Mouse (Mus musculus): Measurements from ENCODE around the gene Tent4a. TPM values are rescaled to one million over a fixed set of nuclear protein-coding genes. Genes with fewer than 3 reads are reported as not detected.

Gene Tent4a
- polyA plus RNA-seq, 1 experiment from 2014 or later = 5.0 TPM

GRCm38 (mm10) chr13:69564573-69564972 is 30.2 kb upstream of the Tent4a start:
- H3K9me3 ChIP-seq (replicated peaks; ENCODE audit: low read length) = no peaks in the 10 kb centered on the region
- no peak for TF ChIP-seq CTCF (IDR thresholded peaks at IDR 0.05; ENCODE audit: low read depth)
- no peak for ATAC-seq (replicated peaks; ENCODE audit: low FRiP score, low read depth)
- H3K9ac ChIP-seq (ENCODE audit: low read depth, low read length) = no peak overlapping the region
- no peaks in the 10 kb centered on the region for H3K27me3 ChIP-seq (ENCODE audit: insufficient read depth, low read length)
- no peak overlapping the region for H3K4me2 ChIP-seq (ENCODE audit: low read length)
- no peak for DNase-seq (ENCODE audit: low spot score)
- no peaks in the 10 kb centered on the region for H3K36me3 ChIP-seq (ENCODE audit: insufficient read depth, low read length)
- H3K4me1 ChIP-seq (replicated peaks; ENCODE audit: insufficient read depth, low read length) = 0 out of 2 replicates have a peak, but pooled peaks cover 3% of the 10 kb centered on the region
- H3K27ac ChIP-seq = no peak overlapping the region
- no peak overlapping the region for H3K4me3 ChIP-seq (replicated peaks; ENCODE audit: low read depth, low read length)

GRCm38 (mm10) chr13:69563905-69564304 is 29.5 kb upstream of the Tent4a start:
- Histone ChIP-seq H3K27ac (no peak overlapping the region), H3K9ac (ENCODE audit: low read depth, low read length) (no peak overlapping the region), H3K4me2 (ENCODE audit: low read length) (no peak overlapping the region), H3K36me3 (ENCODE audit: insufficient read depth, low read length) (no peaks in the 10 kb centered on the region), H3K4me1 (replicated peaks; ENCODE audit: insufficient read depth, low read length) (0 out of 2 replicates have a peak, but pooled peaks cover 3% of the 10 kb centered on the region), H3K4me3 (replicated peaks; ENCODE audit: low read depth, low read length) (no peak overlapping the region), H3K27me3 (ENCODE audit: insufficient read depth, low read length) (no peaks in the 10 kb centered on the region), H3K9me3 (replicated peaks; ENCODE audit: low read length) (no peaks in the 10 kb centered on the region)
- DNase-seq (ENCODE audit: low spot score) = no peak
- no peak for ATAC-seq (replicated peaks; ENCODE audit: low FRiP score, low read depth)
- no peak for TF ChIP-seq CTCF (IDR thresholded peaks at IDR 0.05; ENCODE audit: low read depth)
- WGBS = 36% methylated on average over 3 of the region's 3 CpGs

DNA sequence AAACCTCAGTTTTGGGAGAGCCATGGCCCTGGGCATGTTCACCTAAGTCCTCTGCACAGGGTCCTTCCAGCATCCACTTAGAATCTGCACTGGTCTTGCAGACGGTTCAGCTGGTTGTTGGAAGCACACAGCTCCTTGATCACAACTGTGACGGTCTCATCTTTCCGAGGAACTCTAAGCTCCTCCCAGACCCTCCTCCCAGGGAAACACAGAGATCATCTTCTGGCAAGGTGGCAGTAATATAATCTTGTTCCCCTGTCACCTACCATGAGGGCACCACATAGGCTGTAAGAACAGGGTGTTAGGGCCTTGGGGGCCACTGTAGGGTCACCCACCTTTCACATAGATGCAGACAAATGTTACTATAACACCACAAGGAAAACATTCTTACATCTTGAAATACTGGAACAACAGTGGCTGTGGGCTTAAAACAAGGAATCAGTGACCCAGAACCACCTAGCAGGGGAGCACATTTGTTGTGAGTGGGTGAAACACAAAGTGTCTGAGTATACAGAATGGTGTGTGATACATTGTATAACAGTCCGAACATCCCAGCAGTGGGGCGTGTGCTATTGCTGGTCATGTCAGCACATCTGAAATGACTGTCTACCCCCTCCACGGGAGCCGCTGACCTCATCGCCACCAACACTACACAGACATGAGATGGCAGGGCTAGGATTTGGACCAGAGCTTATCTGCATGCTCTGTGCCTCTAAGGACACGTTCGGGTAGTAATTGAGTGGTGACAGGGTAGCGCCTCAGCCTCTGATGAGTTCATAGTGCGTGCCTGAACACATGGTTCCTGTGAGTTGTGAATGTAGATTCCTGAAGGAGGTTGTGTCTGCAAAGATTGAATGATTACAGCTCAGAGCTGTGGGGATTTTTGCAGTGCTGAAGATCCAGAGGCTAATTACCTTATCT is 28.5 kb upstream of the Tent4a start:
- Histone ChIP-seq H3K4me3 (replicated peaks; ENCODE audit: low read depth, low read length) (no peak overlapping the region), H3K36me3 (ENCODE audit: insufficient read depth, low read length) (no peaks in the 10 kb centered on the region), H3K27ac (no peak overlapping the region), H3K9ac (ENCODE audit: low read depth, low read length) (no peak overlapping the region), H3K9me3 (replicated peaks; ENCODE audit: low read length) (no peaks in the 10 kb centered on the region), H3K27me3 (ENCODE audit: insufficient read depth, low read length) (no peaks in the 10 kb centered on the region), H3K4me2 (ENCODE audit: low read length) (no peak overlapping the region), H3K4me1 (replicated peaks; ENCODE audit: insufficient read depth, low read length) (0 out of 2 replicates have a peak, but pooled peaks cover 3% of the 10 kb centered on the region)
- peak; percentile 55 for DNase-seq (ENCODE audit: low spot score)
- WGBS = 35% methylated on average over 12 of the region's 12 CpGs
- no peak for TF ChIP-seq CTCF (IDR thresholded peaks at IDR 0.05; ENCODE audit: low read depth)
- ATAC-seq (replicated peaks; ENCODE audit: low FRiP score, low read depth) = peak; percentile 69

- Histone ChIP-seq H3K4me2 (ENCODE audit: low read length) (no peak overlapping the region), H3K36me3 (ENCODE audit: insufficient read depth, low read length) (no peaks in the 10 kb centered on the region), H3K27me3 (ENCODE audit: insufficient read depth, low read length) (no peaks in the 10 kb centered on the region), H3K4me1 (replicated peaks; ENCODE audit: insufficient read depth, low read length) (0 out of 2 replicates have a peak, but pooled peaks cover 3% of the 10 kb centered on the region), H3K4me3 (replicated peaks; ENCODE audit: low read depth, low read length) (no peak overlapping the region), H3K9me3 (replicated peaks; ENCODE audit: low read length) (no peaks in the 10 kb centered on the region), H3K27ac (no peak overlapping the region), H3K9ac (ENCODE audit: low read depth, low read length) (no peak overlapping the region)
- ATAC-seq (replicated peaks; ENCODE audit: low FRiP score, low read depth) = no peak
- TF ChIP-seq CTCF (IDR thresholded peaks at IDR 0.05; ENCODE audit: low read depth) = no peak
- DNase-seq (ENCODE audit: low spot score) = no peak
- WGBS = 67% methylated on average over 9 of the region's 9 CpGs
These were observed 27.6 kb upstream of the Tent4a start for GRCm38 (mm10) chr13:69562004-69562403.

- Histone ChIP-seq H3K27me3 (ENCODE audit: insufficient read depth, low read length) (no peaks in the 10 kb centered on the region), H3K4me2 (ENCODE audit: low read length) (no peak overlapping the region), H3K27ac (no peak overlapping the region), H3K9ac (ENCODE audit: low read depth, low read length) (no peak overlapping the region), H3K4me3 (replicated peaks; ENCODE audit: low read depth, low read length) (no peak overlapping the region), H3K36me3 (ENCODE audit: insufficient read depth, low read length) (no peaks in the 10 kb centered on the region), H3K9me3 (replicated peaks; ENCODE audit: low read length) (no peaks in the 10 kb centered on the region), H3K4me1 (replicated peaks; ENCODE audit: insufficient read depth, low read length) (0 out of 2 replicates have a peak, but pooled peaks cover 3% of the 10 kb centered on the region)
- ATAC-seq (replicated peaks; ENCODE audit: low FRiP score, low read depth) = no peak
- no peak for DNase-seq (ENCODE audit: low spot score)
- no peak for TF ChIP-seq CTCF (IDR thresholded peaks at IDR 0.05; ENCODE audit: low read depth)
- 75% methylated on average over 13 of the region's 13 CpGs for WGBS
These were observed 25.0 kb upstream of the Tent4a start for GRCm38 (mm10) chr13:69559291-69559961.

DNA sequence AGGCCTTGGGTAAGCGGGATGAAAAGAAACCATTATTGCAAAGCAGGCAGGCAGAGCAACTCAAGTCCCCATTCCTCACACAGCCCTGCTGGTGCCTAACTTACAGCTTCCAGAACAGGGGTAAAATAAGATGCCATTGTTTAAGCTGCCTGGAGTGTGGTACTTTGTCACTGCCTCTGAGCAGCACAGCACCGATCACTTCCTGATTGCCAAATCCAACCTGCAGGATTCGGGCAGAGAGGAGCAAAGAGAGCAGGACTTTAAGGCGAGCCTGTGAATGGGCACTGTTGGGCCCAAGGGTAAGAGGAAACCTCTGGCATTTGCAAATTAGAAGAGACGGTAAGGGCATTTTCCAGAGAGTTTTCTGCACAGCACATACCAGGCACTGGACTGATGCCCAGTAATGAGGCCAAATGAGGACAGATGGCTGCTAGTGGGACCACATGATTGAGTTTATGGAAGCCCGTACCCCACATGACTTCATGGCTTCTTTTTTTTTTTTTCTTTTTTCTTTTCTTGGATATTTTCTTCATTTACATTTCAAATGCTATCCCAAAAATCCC is 23.8 kb upstream of the Tent4a start:
- H3K4me1 ChIP-seq (replicated peaks; ENCODE audit: insufficient read depth, low read length) = no peaks in the 10 kb centered on the region
- no peak overlapping the region for H3K4me3 ChIP-seq (replicated peaks; ENCODE audit: low read depth, low read length)
- no peaks in the 10 kb centered on the region for H3K36me3 ChIP-seq (ENCODE audit: insufficient read depth, low read length)
- DNase-seq (ENCODE audit: low spot score) = no peak
- H3K27me3 ChIP-seq (ENCODE audit: insufficient read depth, low read length) = no peaks in the 10 kb centered on the region
- 82% methylated on average over 6 of the region's 6 CpGs for WGBS
- no peak overlapping the region for H3K9ac ChIP-seq (ENCODE audit: low read depth, low read length)
- no peak overlapping the region for H3K27ac ChIP-seq
- no peak for ATAC-seq (replicated peaks; ENCODE audit: low FRiP score, low read depth)
- H3K4me2 ChIP-seq (ENCODE audit: low read length) = no peak overlapping the region
- no peak for TF ChIP-seq CTCF (IDR thresholded peaks at IDR 0.05; ENCODE audit: low read depth)
- no peaks in the 10 kb centered on the region for H3K9me3 ChIP-seq (replicated peaks; ENCODE audit: low read length)

All from kidney, postnatal 0 days (tissue).